Mouse (Mus musculus) kidney, postnatal 0 days (tissue): Measurements from ENCODE around the gene Cdkn2aip. TPM values are rescaled to one million over a fixed set of nuclear protein-coding genes. Genes with fewer than 3 reads are reported as not detected.

Experiments
- ATAC-seq: fragments of 200-750 bp; cut with Nextera tagmentation; replicated peaks from 2 replicates; pipeline ENCODE4 v1.8.0; 2017; ENCODE audit warnings: low read depth, moderate number of reproducible peaks, moderate TSS enrichment, moderate library complexity; ENCODE audit not compliant: low FRiP score
- DNase-seq: peaks from one replicate; pipeline ENCODE4 v3.0.0-alpha.2; 2016; ENCODE audit warnings: low spot score
- H3K27ac ChIP-seq: fragments of 300-500 bp; sonication (generic); 2 replicates; pipeline ENCODE4 v1.5.1; 2014; ENCODE audit warnings: mild to moderate bottlenecking
- H3K27me3 ChIP-seq: fragments of 300-500 bp; sonication (generic); 2 replicates; pipeline ENCODE4 v1.6.1; 2014; ENCODE audit warnings: low read length, mixed read lengths; ENCODE audit not compliant: insufficient read depth
- H3K36me3 ChIP-seq: fragments of 300-500 bp; sonication (generic); 2 replicates; pipeline ENCODE4 v1.6.1; 2014; ENCODE audit warnings: low read length, mixed read lengths; ENCODE audit not compliant: insufficient read depth
- H3K4me1 ChIP-seq: fragments of 300-500 bp; sonication (generic); replicated peaks from 2 replicates; pipeline ENCODE4 v1.6.1; 2014; ENCODE audit warnings: antibody characterized with exemption, low read length, mixed read lengths; ENCODE audit not compliant: insufficient read depth
- H3K4me2 ChIP-seq: fragments of 300-500 bp; sonication (generic); 2 replicates; pipeline ENCODE4 v1.6.1; 2014; ENCODE audit warnings: mild to moderate bottlenecking, low read length, moderate library complexity, mixed read lengths
- H3K4me3 ChIP-seq: fragments of 300-500 bp; sonication (generic); replicated peaks from 2 replicates; pipeline ENCODE4 v1.5.1; 2014; ENCODE audit warnings: low read depth, low read length
- H3K9ac ChIP-seq: fragments of 300-500 bp; sonication (generic); 2 replicates; pipeline ENCODE4 v1.6.1; 2014; ENCODE audit warnings: low read depth, low read length
- H3K9me3 ChIP-seq: fragments of 300-500 bp; sonication (generic); replicated peaks from 2 replicates; pipeline ENCODE4 v1.6.1; 2016; ENCODE audit warnings: low read length, inconsistent platforms, mixed read lengths
- CTCF ChIP-seq: IDR thresholded peaks from 2 replicates; pipeline ENCODE4 v1.5.1; 2016; ENCODE audit warnings: antibody characterized with exemption, low read depth, mild to moderate bottlenecking, moderate library complexity
- WGBS: fragments of 180-500 bp; shearing (Covaris S2); extraction: QIAGEN DNeasy Blood & Tissue Kit; methylation state at CpG from one replicate; pipeline ENCODE4 v1.1.7; 2014; 5-methylcytosine and 5-hydroxymethylcytosine counted together
- polyA plus RNA-seq: library from polyadenylated mRNA; unstranded; fragments of >200 nt; fragmentation: Nextera tagmentation; extraction: Ambion mirVana; gene quantifications from 2 replicates; pipeline ENCODE4 v1.2.1, GENCODE M21; 2015

Cdkn2aip gene
- polyA plus RNA-seq, 1 experiment from 2014 or later, result 23.6 TPM

- Histone ChIP-seq H3K27ac (0 out of 2 replicates have a peak overlapping the region, but pooled peaks have one; percentile 42), H3K4me2 (peak overlapping the region; percentile 86), H3K36me3 (0 out of 2 replicates have a peak, but pooled peaks cover 4% of the 10 kb centered on the region), H3K27me3 (no peaks in the 10 kb centered on the region), H3K9me3 (no peaks in the 10 kb centered on the region), H3K4me3 (peak overlapping the region; percentile 63), H3K4me1 (no peaks in the 10 kb centered on the region), H3K9ac (no peak overlapping the region)
- TF ChIP-seq CTCF, result no peak
- 37% methylated on average over 2 of the region's 2 CpGs for WGBS
- DNase-seq (no peak), ATAC-seq (no peak)
Observed at GRCm38 (mm10) chr8:47676631-47677030, 37.1 kb downstream of the Cdkn2aip start.

GRCm38 (mm10) chr8:47676224-47676623, 37.5 kb downstream of the Cdkn2aip start:
- Histone ChIP-seq H3K4me3 (peak overlapping the region; percentile 63), H3K27me3 (no peaks in the 10 kb centered on the region), H3K27ac (peak overlapping the region; percentile 42), H3K36me3 (0 out of 2 replicates have a peak, but pooled peaks cover 2% of the 10 kb centered on the region), H3K4me2 (peak overlapping the region; percentile 86), H3K9ac (peak overlapping the region; percentile 78), H3K4me1 (no peaks in the 10 kb centered on the region), H3K9me3 (no peaks in the 10 kb centered on the region)
- WGBS, result under 1% methylated on average over 15 of the region's 15 CpGs
- DNase-seq (peak; percentile 18), ATAC-seq (no peak)
- TF ChIP-seq CTCF, result no peak

DNA sequence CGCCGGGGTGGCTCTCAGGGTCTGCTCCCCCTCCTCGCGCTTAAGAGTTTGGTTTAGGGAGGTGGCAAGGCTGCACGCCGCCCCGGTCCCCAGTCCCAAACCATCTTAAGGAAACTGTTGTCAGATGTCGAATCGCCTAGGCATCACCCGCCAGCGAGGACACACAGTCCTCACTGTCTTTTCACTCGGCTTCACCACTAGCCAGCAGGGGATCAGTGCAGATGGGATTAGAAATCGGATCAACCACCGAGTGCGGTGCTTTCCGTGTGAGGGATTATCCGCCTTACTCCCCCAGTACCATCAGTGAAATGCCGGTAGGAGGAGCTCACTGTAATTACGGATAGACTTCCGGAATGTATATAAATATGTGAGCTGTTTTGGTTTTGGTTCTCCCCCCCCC, 37.9 kb downstream of the Cdkn2aip start:
- 0% methylated on average over 20 of the region's 20 CpGs for WGBS
- H3K4me1 ChIP-seq, result no peaks in the 10 kb centered on the region
- H3K9ac ChIP-seq, result peak overlapping the region; percentile 78
- H3K9me3 ChIP-seq, result no peaks in the 10 kb centered on the region
- H3K27ac ChIP-seq, result peak overlapping the region; percentile 96
- H3K36me3 ChIP-seq, result 0 out of 2 replicates have a peak, but pooled peaks cover 1% of the 10 kb centered on the region
- no peak for ATAC-seq
- peak overlapping the region; percentile 86 for H3K4me2 ChIP-seq
- no peaks in the 10 kb centered on the region for H3K27me3 ChIP-seq
- peak overlapping the region; percentile 63 for H3K4me3 ChIP-seq
- TF ChIP-seq CTCF, result peak; percentile 29; the same call in 1 of the 2 replicates
- DNase-seq, result peak; percentile 76

DNA sequence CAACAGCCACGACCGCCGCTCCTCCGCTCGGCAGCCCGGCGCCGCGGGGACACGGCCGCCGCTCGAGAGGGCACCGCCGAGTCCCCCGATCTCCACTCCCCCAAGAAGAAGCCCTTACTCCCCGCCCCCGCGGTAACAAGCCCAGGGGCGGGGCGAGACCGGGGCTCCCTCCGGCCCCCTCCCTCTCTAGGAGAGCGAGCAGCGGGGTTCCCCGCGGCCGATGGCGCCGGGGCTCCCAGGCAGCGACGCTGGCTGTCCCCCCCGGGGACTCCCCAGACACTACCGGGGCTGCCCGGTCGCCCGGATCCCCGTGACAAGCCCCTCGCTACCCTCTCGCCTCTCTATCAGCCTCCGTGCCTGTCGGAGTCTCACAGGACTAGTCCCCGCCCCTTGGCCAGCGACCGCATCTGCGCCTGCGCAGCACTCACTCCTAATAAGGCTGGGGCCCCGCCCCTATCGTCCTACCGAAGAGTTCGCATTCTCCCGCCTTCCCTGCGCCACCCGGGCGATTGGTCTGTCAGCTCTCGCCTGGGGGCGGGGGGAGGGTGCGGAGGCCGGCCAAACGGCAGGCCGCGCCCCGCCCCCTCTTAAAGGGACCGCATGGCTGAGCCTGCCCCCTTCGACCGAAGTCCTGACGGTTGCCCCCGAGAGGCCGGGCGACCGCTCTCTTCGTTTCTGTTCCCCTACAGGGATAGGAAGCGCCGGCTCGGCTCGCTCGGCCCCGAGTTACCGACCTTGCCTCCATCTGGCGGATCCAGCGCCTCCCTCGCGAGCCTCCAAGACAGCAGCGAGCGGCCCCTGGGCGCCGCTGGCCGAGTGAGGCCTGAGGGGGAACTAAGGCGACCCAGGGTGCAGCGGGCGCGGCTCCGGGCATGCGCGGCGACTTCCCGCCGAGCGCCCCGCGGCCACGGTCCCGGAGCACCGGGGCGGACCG, 38.7 kb downstream of the Cdkn2aip start, which contains the start of gene Ing2:
Gene Ing2, minus strand, starts transcription at position 780 of the 934 bp plus-strand sequence.
- Histone ChIP-seq H3K27me3 (no peaks in the 10 kb centered on the region), H3K9me3 (no peaks in the 10 kb centered on the region), H3K4me3 (peak within 1 kb of the TSS; percentile 63), H3K4me2 (peak within 1 kb of the TSS; percentile 86), H3K36me3 (no peaks in the 10 kb centered on the region), H3K27ac (peak within 1 kb of the TSS; percentile 96), H3K9ac (peak within 1 kb of the TSS; percentile 80), H3K4me1 (no peaks in the 10 kb centered on the region)
- ATAC-seq (peak; percentile 91), DNase-seq (peak; percentile 100)
- peak; percentile 23; the same call in 1 of the 2 replicates for TF ChIP-seq CTCF
- under 1% methylated on average over 87 of the region's 106 CpGs for WGBS

DNA sequence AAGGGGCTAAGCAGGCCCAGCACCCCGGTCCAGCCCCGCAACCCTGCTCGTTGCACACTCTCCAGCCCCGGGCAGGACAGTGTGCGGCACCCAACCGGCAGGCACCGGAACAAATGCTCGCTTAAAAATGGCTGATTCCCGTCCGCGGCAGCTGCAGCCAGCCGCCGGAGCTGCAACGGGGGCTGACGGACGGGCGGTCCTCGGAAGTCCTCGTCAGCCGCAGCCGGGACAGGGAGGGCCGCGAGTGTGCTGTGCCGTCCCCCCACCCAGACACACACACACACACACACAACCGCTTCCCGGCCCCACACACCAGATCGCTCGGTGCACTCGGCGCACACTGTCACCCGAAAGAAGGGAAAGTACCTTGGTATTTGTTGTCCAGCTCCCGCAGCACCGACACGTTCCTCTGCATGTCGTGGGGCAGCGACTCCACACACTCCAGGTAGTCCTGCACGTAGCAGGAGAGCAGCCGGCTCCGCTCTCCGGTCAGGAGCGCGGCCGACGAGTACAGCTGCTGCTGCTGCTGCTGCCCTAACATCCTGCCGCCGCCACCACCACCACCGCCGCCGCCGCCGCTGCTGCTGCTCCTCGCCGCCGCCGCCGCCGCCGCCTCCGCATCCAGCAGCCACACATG, 39.5 kb downstream of the Cdkn2aip start:
- Histone ChIP-seq H3K36me3 (no peaks in the 10 kb centered on the region), H3K27me3 (no peaks in the 10 kb centered on the region), H3K9me3 (no peaks in the 10 kb centered on the region), H3K27ac (peak overlapping the region; percentile 96), H3K4me3 (peak overlapping the region; percentile 63), H3K9ac (peak overlapping the region; percentile 80), H3K4me2 (peak overlapping the region; percentile 52), H3K4me1 (no peaks in the 10 kb centered on the region)
- DNase-seq (peak; percentile 35), ATAC-seq (peak; percentile 14)
- WGBS, result under 1% methylated on average over 53 of the region's 59 CpGs
- no peak; the same call in 1 of the 2 replicates for TF ChIP-seq CTCF
